Mouse (Mus musculus): ENCODE results near the gene Creb3l1.

The Creb3l1 gene

GRCm38 (mm10) chr2:92004617-92005016, 19.7 kb downstream of the Creb3l1 start:
- DNase-seq (ENCODE audit: low read depth) = peak; percentile 87

GRCm38 (mm10) chr2:91997905-91998608, 26.2 kb downstream of the Creb3l1 start:
- no peak for DNase-seq (ENCODE audit: low read depth)

GRCm38 (mm10) chr2:91996006-91996405, 28.3 kb downstream of the Creb3l1 start:
- no peak for DNase-seq (ENCODE audit: low read depth)

- DNase-seq (ENCODE audit: low read depth) = no peak
Observed at GRCm38 (mm10) chr2:91993409-91993808, 30.9 kb downstream of the Creb3l1 start.

GRCm38 (mm10) chr2:91989750-91990149, 34.6 kb downstream of the Creb3l1 start:
- no peak for DNase-seq (ENCODE audit: low read depth)

- DNase-seq (ENCODE audit: low read depth) = peak; percentile 51
Observed at GRCm38 (mm10) chr2:91987542-91987941, 36.8 kb downstream of the Creb3l1 start.

GRCm38 (mm10) chr2:91986071-91986470, 38.2 kb downstream of the Creb3l1 start:
- no peak for DNase-seq (ENCODE audit: low read depth)

- no peak for DNase-seq (ENCODE audit: low read depth)
Observed at GRCm38 (mm10) chr2:91984906-91985525, 39.3 kb downstream of the Creb3l1 start.

GRCm38 (mm10) chr2:91984439-91984838, 39.9 kb downstream of the Creb3l1 start:
- DNase-seq (ENCODE audit: low read depth) = no peak

- no peak for DNase-seq (ENCODE audit: low read depth)
Observed at GRCm38 (mm10) chr2:91980830-91981229, 43.5 kb downstream of the Creb3l1 start.

- DNase-seq (ENCODE audit: low read depth) = no peak
Observed at GRCm38 (mm10) chr2:91980245-91980644, 44.1 kb downstream of the Creb3l1 start.

GRCm38 (mm10) chr2:91978547-91978946, 45.8 kb downstream of the Creb3l1 start:
- no peak for DNase-seq (ENCODE audit: low read depth)

- DNase-seq (ENCODE audit: low read depth) = no peak
Observed at GRCm38 (mm10) chr2:91977960-91978359, 46.3 kb downstream of the Creb3l1 start.

GRCm38 (mm10) chr2:91975581-91976541, 48.4 kb downstream of the Creb3l1 start, which contains the start of gene Dgkz:
Gene Dgkz (minus strand): TSS chr2:91975864.
- DNase-seq (ENCODE audit: low read depth) = no peak

GRCm38 (mm10) chr2:91973416-91974135, 50.7 kb downstream of the Creb3l1 start:
- no peak for DNase-seq (ENCODE audit: low read depth)

- DNase-seq (ENCODE audit: low read depth) = no peak
Observed at GRCm38 (mm10) chr2:91972121-91972566, 52.2 kb downstream of the Creb3l1 start.

- no peak for DNase-seq (ENCODE audit: low read depth)
Observed at GRCm38 (mm10) chr2:91971231-91972097, 52.8 kb downstream of the Creb3l1 start.

GRCm38 (mm10) chr2:91967962-91968361, 56.3 kb downstream of the Creb3l1 start:
- no peak for DNase-seq (ENCODE audit: low read depth)

- no peak for DNase-seq (ENCODE audit: low read depth)
Observed at GRCm38 (mm10) chr2:91966367-91966766, 57.9 kb downstream of the Creb3l1 start.

- DNase-seq (ENCODE audit: low read depth) = no peak
Observed at GRCm38 (mm10) chr2:91965417-91965816, 58.9 kb downstream of the Creb3l1 start.
